Mouse (Mus musculus) midbrain, embryonic 11.5 days (tissue): Measurements from ENCODE around the gene St8sia1. TPM values are rescaled to one million over a fixed set of nuclear protein-coding genes. Genes with fewer than 3 reads are reported as not detected.
A peak's percentile ranks its signal among the peaks of the same experiment; 100 is the strongest.

Source experiments
- ATAC-seq: fragments of 200-750 bp; cut with Nextera tagmentation; 2 replicates; pipeline ENCODE4 v1.8.0; 2017; ENCODE audit warnings: moderate TSS enrichment, moderate library complexity; ENCODE audit not compliant: low FRiP score
- DNase-seq: peaks from one replicate; pipeline ENCODE4 v3.0.0; 2015; ENCODE audit warnings: low spot score; ENCODE audit errors: missing footprints
- H3K27ac ChIP-seq: fragments of 300-500 bp; sonication (generic); 2 replicates; pipeline ENCODE4 v1.5.1; 2014; ENCODE audit warnings: low read depth, low read length
- H3K27me3 ChIP-seq: fragments of 300-500 bp; sonication (generic); 2 replicates; pipeline ENCODE4 v1.6.1; 2014; ENCODE audit warnings: mild to moderate bottlenecking, low read length, moderate library complexity, mixed read lengths; ENCODE audit not compliant: control insufficient read depth, insufficient read depth
- H3K36me3 ChIP-seq: fragments of 300-500 bp; sonication (generic); 2 replicates; pipeline ENCODE4 v1.6.1; 2014; ENCODE audit warnings: mild to moderate bottlenecking, low read length, moderate library complexity, mixed read lengths; ENCODE audit not compliant: control insufficient read depth, insufficient read depth
- H3K4me1 ChIP-seq: fragments of 300-500 bp; sonication (generic); 2 replicates; pipeline ENCODE4 v1.6.1; 2014; ENCODE audit warnings: low read length; ENCODE audit not compliant: control insufficient read depth, insufficient read depth
- H3K4me2 ChIP-seq: fragments of 300-500 bp; sonication (generic); 2 replicates; pipeline ENCODE4 v1.6.1; 2014; ENCODE audit warnings: mild to moderate bottlenecking, moderate library complexity
- H3K4me3 ChIP-seq: fragments of 300-500 bp; sonication (generic); 2 replicates; pipeline ENCODE4 v1.5.1; 2014; ENCODE audit warnings: low read depth, low read length
- H3K9ac ChIP-seq: fragments of 300-500 bp; sonication (generic); 2 replicates; pipeline ENCODE4 v1.6.1; 2014; ENCODE audit warnings: low read length
- H3K9me3 ChIP-seq: fragments of 300-500 bp; sonication (generic); 2 replicates; pipeline ENCODE4 v1.6.1; 2016; ENCODE audit warnings: low read length; ENCODE audit not compliant: control insufficient read depth
- WGBS: fragments of 180-500 bp; shearing (Covaris S2); extraction: QIAGEN DNeasy Blood & Tissue Kit; methylation state at CpG from one replicate; pipeline ENCODE4 v1.1.7; 2014; 5-methylcytosine and 5-hydroxymethylcytosine counted together
- polyA plus RNA-seq: library from polyadenylated mRNA; unstranded; fragments of >200 nt; fragmentation: Nextera tagmentation; extraction: Ambion mirVana; gene quantifications from 2 replicates; pipeline ENCODE4 v1.2.1, GENCODE M21; 2014

St8sia1 gene
- polyA plus RNA-seq, 1 experiment from 2014 or later, result 3.8 TPM

GRCm38 (mm10) chr6:142792241-142792968, 171.8 kb downstream of the St8sia1 start:
- ATAC-seq (peak; percentile 68), DNase-seq (peak; percentile 92)
- Histone ChIP-seq H3K27me3 (no peaks in the 10 kb centered on the region), H3K4me2 (no peak overlapping the region), H3K4me3 (no peak overlapping the region), H3K9me3 (no peaks in the 10 kb centered on the region), H3K9ac (no peak overlapping the region), H3K36me3 (no peaks in the 10 kb centered on the region), H3K27ac (no peak overlapping the region; the same call in 1 of the 2 replicates), H3K4me1 (peaks cover 8% of the 10 kb centered on the region)
- WGBS, result 44% methylated on average over 13 of the region's 13 CpGs

GRCm38 (mm10) chr6:142789736-142790135, 174.5 kb downstream of the St8sia1 start:
- H3K27me3 ChIP-seq, result no peaks in the 10 kb centered on the region
- 93% methylated on average over 10 of the region's 10 CpGs for WGBS
- H3K36me3 ChIP-seq, result no peaks in the 10 kb centered on the region
- ATAC-seq (no peak), DNase-seq (no peak)
- H3K27ac ChIP-seq, result no peak overlapping the region
- H3K9ac ChIP-seq, result no peak overlapping the region
- H3K4me3 ChIP-seq, result no peak overlapping the region
- peaks cover 8% of the 10 kb centered on the region for H3K4me1 ChIP-seq
- no peak overlapping the region for H3K4me2 ChIP-seq
- H3K9me3 ChIP-seq, result no peaks in the 10 kb centered on the region

DNA sequence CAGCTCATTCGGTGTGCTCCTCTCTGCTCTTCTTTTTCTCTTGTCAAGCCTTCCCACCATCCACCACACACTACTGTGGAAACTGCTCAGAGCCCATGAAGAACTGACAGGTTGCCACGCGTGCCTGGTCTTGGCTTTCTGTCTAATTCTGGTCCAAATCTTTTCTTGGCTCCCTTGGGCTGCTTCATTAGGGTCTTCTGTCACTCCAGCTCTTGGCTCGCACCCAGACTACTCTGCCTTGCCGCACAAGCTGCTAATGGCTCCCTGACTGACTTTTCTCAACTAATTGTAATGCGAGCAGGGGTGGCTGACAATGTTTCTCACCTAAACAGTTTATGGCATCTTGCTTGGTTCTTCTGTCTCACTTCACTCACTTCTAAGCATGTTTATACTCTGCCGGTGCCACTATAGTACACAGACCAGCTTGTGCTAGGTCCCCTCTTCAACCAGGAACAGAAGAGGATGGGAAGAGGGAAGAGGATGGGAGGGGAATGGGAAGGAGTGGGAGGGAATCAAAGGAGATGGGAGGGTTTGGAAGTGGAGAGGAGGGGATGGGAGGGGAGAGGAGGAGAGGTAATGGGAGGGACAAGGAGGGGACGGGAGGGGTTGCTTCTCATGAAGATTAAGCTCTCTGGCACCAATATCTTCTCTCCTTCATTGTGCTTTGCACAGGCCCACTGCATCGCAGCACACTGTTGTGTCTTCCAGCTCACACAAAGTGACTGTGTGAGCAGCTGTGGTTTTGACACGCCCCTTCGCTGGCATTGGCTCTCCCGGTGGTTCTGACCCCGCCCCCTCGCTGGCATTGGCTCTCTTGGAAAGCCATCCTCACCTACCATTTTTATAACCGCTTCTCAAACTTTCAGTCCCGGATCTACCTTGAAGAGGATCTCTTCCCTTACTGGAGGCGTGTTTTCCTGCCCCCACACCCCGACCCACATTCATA, 175.9 kb downstream of the St8sia1 start:
- Histone ChIP-seq H3K9me3 (no peaks in the 10 kb centered on the region), H3K4me1 (peaks cover 3% of the 10 kb centered on the region), H3K27me3 (no peaks in the 10 kb centered on the region), H3K36me3 (no peaks in the 10 kb centered on the region), H3K9ac (no peak overlapping the region), H3K4me2 (no peak overlapping the region), H3K27ac (no peak overlapping the region), H3K4me3 (no peak overlapping the region)
- ATAC-seq (no peak), DNase-seq (no peak)
- WGBS, result 60% methylated on average over 18 of the region's 18 CpGs

- Histone ChIP-seq H3K9me3 (no peaks in the 10 kb centered on the region), H3K4me1 (peaks cover 2% of the 10 kb centered on the region; the same call in 1 of the 2 replicates), H3K4me2 (no peak overlapping the region), H3K27ac (no peak overlapping the region), H3K27me3 (no peaks in the 10 kb centered on the region), H3K36me3 (no peaks in the 10 kb centered on the region), H3K4me3 (no peak overlapping the region), H3K9ac (no peak overlapping the region)
- WGBS, result 86% methylated on average over 21 of the region's 21 CpGs
- ATAC-seq (no peak), DNase-seq (no peak)
Observed at GRCm38 (mm10) chr6:142786106-142786505, 178.1 kb downstream of the St8sia1 start.

DNA sequence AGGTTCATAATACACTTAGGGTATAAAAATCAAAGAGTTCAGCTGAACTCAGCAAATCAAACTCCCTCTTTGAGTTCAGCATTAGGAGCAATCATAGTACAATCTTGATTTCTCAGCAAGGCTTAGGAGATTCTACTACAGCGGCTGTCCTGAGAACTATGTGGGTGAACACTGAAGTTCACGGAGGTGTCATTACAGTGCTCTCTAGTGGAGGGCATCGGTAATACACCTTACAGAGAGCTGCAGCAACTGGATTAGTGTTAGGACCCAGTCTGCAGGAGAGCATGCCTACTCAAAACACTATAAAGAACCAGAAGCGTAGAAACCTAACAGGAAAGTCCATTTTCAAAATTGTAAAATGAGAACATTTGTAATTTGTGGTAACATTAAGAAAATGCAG, 178.9 kb downstream of the St8sia1 start:
- no peak overlapping the region for H3K9ac ChIP-seq

DNA sequence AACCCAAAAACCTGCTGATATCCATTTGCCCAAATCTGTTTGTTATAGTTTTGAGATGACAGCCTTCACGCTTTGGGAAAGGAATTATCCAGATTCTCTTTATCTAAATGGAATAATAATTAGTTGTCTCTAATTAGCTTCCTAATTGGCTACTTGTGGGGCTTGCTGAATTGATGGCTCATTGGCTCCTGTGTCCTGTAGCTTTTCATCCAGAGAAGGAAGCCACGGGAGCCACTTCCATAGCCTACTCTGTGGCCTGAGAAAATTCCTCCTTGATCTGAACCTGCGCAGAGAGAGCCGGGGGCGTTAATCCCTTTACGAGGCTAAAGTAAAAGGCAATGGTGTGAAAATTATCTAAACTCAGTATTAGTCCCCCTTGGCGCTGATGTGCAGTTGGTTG, 183.0 kb downstream of the St8sia1 start:
- H3K9ac ChIP-seq, result no peak overlapping the region
- ATAC-seq (no peak), DNase-seq (no peak)
- no peaks in the 10 kb centered on the region for H3K9me3 ChIP-seq
- H3K27ac ChIP-seq, result no peak overlapping the region; the same call in 1 of the 2 replicates
- H3K27me3 ChIP-seq, result no peaks in the 10 kb centered on the region
- WGBS, result 63% methylated on average over 7 of the region's 7 CpGs
- H3K4me3 ChIP-seq, result no peak overlapping the region
- no peak overlapping the region for H3K4me2 ChIP-seq
- H3K4me1 ChIP-seq, result peaks cover 2% of the 10 kb centered on the region; the same call in 1 of the 2 replicates
- H3K36me3 ChIP-seq, result no peaks in the 10 kb centered on the region

More for the DNA sequence above, 178.9 kb downstream of the St8sia1 start:
- H3K27me3 ChIP-seq, result no peaks in the 10 kb centered on the region
- no peak overlapping the region for H3K4me2 ChIP-seq
- peaks cover 2% of the 10 kb centered on the region; the same call in 1 of the 2 replicates for H3K4me1 ChIP-seq
- 37% methylated on average over 4 of the region's 4 CpGs for WGBS
- H3K9me3 ChIP-seq, result no peaks in the 10 kb centered on the region
- peak; percentile 93 for DNase-seq
- H3K4me3 ChIP-seq, result no peak overlapping the region
- no peak overlapping the region for H3K27ac ChIP-seq
- no peaks in the 10 kb centered on the region for H3K36me3 ChIP-seq
- ATAC-seq, result no peak

- Histone ChIP-seq H3K4me3 (no peak overlapping the region), H3K27me3 (no peaks in the 10 kb centered on the region), H3K4me2 (no peak overlapping the region), H3K36me3 (no peaks in the 10 kb centered on the region), H3K9ac (no peak overlapping the region), H3K9me3 (no peaks in the 10 kb centered on the region), H3K4me1 (peaks cover 2% of the 10 kb centered on the region; the same call in 1 of the 2 replicates), H3K27ac (no peak overlapping the region)
- peak; percentile 45 for ATAC-seq
- DNase-seq, result no peak
- WGBS, result 79% methylated on average over 4 of the region's 4 CpGs
Observed at GRCm38 (mm10) chr6:142780574-142781033, 183.6 kb downstream of the St8sia1 start.

GRCm38 (mm10) chr6:142779812-142780573, 184.3 kb downstream of the St8sia1 start:
- no peak overlapping the region for H3K9ac ChIP-seq
- no peak overlapping the region for H3K27ac ChIP-seq
- DNase-seq, result no peak
- 74% methylated on average over 14 of the region's 14 CpGs for WGBS
- H3K36me3 ChIP-seq, result no peaks in the 10 kb centered on the region
- H3K4me2 ChIP-seq, result no peak overlapping the region
- no peaks in the 10 kb centered on the region for H3K27me3 ChIP-seq
- H3K4me3 ChIP-seq, result no peak overlapping the region
- peaks cover 2% of the 10 kb centered on the region; the same call in 1 of the 2 replicates for H3K4me1 ChIP-seq
- H3K9me3 ChIP-seq, result no peaks in the 10 kb centered on the region
- ATAC-seq, result peak; percentile 50
